ENCODE assay signal across 8 mouse cellular contexts in genomic region chr7:56018972-56019929, GRCm38 (mm10). TPM values are rescaled to one million over a fixed set of nuclear protein-coding genes. Genes with fewer than 3 reads are reported as not detected.
DNase-seq lines count a peak whose midpoint lies in the region; ATAC-seq lines count a peak whose summit lies in the region.

No protein-coding gene starts in this region.

- ATAC-seq in hindbrain, embryonic 13.5 days (ENCODE audit: low FRiP score) = peak; percentile 94

- peaks cover 8% of the 10 kb centered on the region; the same call in 1 of the 2 replicates for H3K36me3 ChIP-seq in hindbrain, embryonic 13.5 days

- H3K27me3 ChIP-seq in hindbrain, embryonic 13.5 days = no peaks in the 10 kb centered on the region

- H3K4me3 ChIP-seq in hindbrain, embryonic 13.5 days = peak overlapping the region; percentile 79

- H3K4me1 ChIP-seq in hindbrain, embryonic 13.5 days (replicated peaks) = peaks cover 10% of the 10 kb centered on the region

- peak; percentile 53 for DNase-seq in WW6 (ENCODE audit: low read depth, low spot score)
- peak; percentile 77 to 87 for DNase-seq in cerebellum, postnatal 25 days
- DNase-seq in frontal cortex, postnatal 25 days (ENCODE audit: low spot score in 2 of 2) = peak; percentile 41 to 46
- peak; percentile 62 to 72 for DNase-seq in layer of hippocampus, postnatal 36 days
- peak; percentile 22 for DNase-seq in lung, postnatal 25 days (ENCODE audit: low spot score)
- peak; percentile 89 for DNase-seq in retina, postnatal 1 day
- peak; percentile 72 for DNase-seq in thymus, postnatal 4 days

- under 1% methylated on average over 60 of the region's 71 CpGs for WGBS in hindbrain, embryonic 13.5 days

- H3K27ac ChIP-seq in hindbrain, embryonic 13.5 days = peak overlapping the region; percentile 91

- H3K4me2 ChIP-seq in hindbrain, embryonic 13.5 days = peak overlapping the region; percentile 76

- H3K9me3 ChIP-seq in hindbrain, embryonic 13.5 days = no peaks in the 10 kb centered on the region

- H3K9ac ChIP-seq in hindbrain, embryonic 13.5 days = peak overlapping the region; percentile 89

RNA-seq across cellular contexts. Expression of gene Nipa1, which starts 0.5 kb away (rescaled TPM):
- 22.2 and 24.0 TPM in 2 replicates for polyA plus RNA-seq in hindbrain, embryonic 13.5 days (2015; fragmentation: Nextera tagmentation; extraction: Ambion mirVana)
- total RNA-seq in layer of hippocampus, postnatal 36 days (2021) = 10 to 100 TPM; 60.5 to 61.2 TPM

RNA-seq across cellular contexts. Expression of gene Herc2, which starts 30.7 kb away (rescaled TPM):
- polyA plus RNA-seq in hindbrain, embryonic 13.5 days (2015; fragmentation: Nextera tagmentation; extraction: Ambion mirVana) = 46.7 and 47.8 TPM in 2 replicates
- 100 to 1,000 TPM; 138 to 151 TPM for total RNA-seq in layer of hippocampus, postnatal 36 days (2021)

RNA-seq across cellular contexts. Expression of gene Nipa2, which starts 57.0 kb away (rescaled TPM):
- polyA plus RNA-seq in hindbrain, embryonic 13.5 days (2015; fragmentation: Nextera tagmentation; extraction: Ambion mirVana) = 35.5 and 38.4 TPM in 2 replicates
- total RNA-seq in layer of hippocampus, postnatal 36 days (2021) = 10 to 100 TPM; 44.9 to 61.6 TPM

Comparison
In these comparisons a context has a peak if more than half of its experiments do, and no peak if none do; other contexts are left out.
1. Peak in every context shown above with its lines: DNase-seq, ATAC-seq, H3K4me3 ChIP-seq and H3K27ac ChIP-seq.
2. DNase-seq: peak in every context shown above with its lines; median percentile 89 in retina, postnatal 1 day; 82 in cerebellum, postnatal 25 days; 72 in thymus, postnatal 4 days; 67 in layer of hippocampus, postnatal 36 days; 53 in WW6; 44 in frontal cortex, postnatal 25 days; 22 in lung, postnatal 25 days.